Mouse (Mus musculus): ENCODE results near the gene Ppm1h. TPM values are rescaled to one million over a fixed set of nuclear protein-coding genes. Genes with fewer than 3 reads are reported as not detected.

Gene Ppm1h
- polyA plus RNA-seq, 1 experiment from 2014 or later: 11.8 TPM

DNA sequence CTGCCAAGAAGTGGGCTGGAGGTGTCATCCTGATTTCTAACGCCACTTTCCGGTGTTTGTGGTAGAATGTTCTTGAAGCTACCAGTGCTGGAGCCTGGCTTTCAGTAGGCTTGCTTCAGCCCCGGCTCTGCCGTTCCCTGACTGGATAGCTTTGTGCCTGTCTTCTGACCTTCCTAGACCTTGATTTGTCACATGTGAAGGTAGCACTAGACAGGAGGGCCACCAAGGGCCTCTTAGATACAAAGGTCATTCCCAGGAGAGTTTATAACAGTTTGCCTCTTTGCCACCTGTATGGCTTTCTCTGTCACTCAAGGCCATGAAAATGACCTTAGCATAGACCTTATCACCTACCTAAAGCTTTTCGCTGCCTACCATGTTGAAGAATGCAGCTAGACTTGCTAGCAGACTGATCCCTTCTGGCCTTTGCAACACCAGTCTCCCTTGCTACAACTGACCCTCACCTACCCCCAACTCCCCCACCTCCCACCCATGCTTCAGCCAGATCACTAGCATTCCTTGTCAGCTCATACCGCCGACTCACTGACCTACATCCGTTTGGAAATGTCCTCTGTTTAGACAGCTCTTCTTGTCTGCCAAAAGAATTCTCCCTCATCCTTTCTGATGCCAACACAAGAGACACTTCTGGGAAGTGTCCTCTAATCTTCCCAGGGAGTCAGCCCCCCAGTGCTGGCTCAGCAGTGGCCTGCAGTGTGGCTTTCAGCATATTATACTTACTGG, 180.5 kb downstream of the Ppm1h start:
- no peaks in the 10 kb centered on the region for H3K9me3 ChIP-seq (replicated peaks)

DNA sequence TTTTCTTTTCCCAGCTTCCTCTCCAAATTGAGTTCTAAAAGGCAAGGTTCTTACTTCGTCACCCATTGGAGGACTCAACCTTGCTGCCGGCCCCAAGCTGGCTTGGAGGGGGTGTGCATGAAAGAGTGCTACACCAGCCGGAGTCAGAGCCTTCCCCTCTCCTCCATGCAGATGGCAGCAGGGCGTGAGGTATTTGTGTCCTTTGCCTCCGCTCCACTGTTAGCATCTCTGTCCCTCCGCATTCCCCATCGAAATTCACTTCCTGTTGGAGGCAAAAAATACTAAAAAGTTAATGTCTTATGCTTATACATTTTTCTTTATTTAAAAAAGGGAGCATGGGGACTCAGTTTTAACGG, 181.1 kb downstream of the Ppm1h start:
- H3K4me1 ChIP-seq: peaks cover 15% of the 10 kb centered on the region
- no peak for ATAC-seq (ENCODE audit: low FRiP score)
- H3K27ac ChIP-seq: no peak overlapping the region
- no peaks in the 10 kb centered on the region for H3K9me3 ChIP-seq (replicated peaks)
- WGBS: 61% methylated on average over 8 of the region's 8 CpGs
- H3K27me3 ChIP-seq: no peaks in the 10 kb centered on the region
- H3K4me2 ChIP-seq (replicated peaks): no peak overlapping the region
- no peak overlapping the region for H3K4me3 ChIP-seq
- no peak overlapping the region for H3K9ac ChIP-seq
- H3K36me3 ChIP-seq: no peaks in the 10 kb centered on the region

More for the DNA sequence above, 180.5 kb downstream of the Ppm1h start:
- Histone ChIP-seq H3K4me3 (no peak overlapping the region), H3K27me3 (no peaks in the 10 kb centered on the region), H3K9ac (no peak overlapping the region), H3K36me3 (no peaks in the 10 kb centered on the region), H3K4me1 (peaks cover 15% of the 10 kb centered on the region), H3K27ac (no peak overlapping the region), H3K4me2 (replicated peaks) (no peak overlapping the region)
- ATAC-seq (ENCODE audit: low FRiP score): no peak
- 80% methylated on average over 8 of the region's 8 CpGs for WGBS

DNA sequence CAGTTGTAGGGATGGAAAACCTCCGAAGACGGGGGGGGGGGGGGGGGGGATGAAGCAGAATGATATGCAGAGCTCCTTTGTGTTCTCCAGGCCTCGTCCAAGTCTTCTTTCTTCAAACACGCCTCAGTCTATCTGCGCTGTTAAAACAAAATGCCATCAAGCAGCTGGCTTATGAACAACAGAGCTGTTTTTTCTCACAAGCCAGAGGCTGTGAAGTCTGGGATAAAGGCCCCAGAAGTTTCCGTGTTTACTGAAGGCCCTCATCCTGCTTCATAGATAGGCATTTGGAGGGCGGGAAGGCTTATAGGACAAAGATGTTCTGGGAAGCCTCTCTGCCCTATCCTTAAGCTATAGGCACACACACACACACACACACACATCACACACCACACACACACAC, 181.5 kb downstream of the Ppm1h start:
- ATAC-seq (ENCODE audit: low FRiP score): no peak
- peaks cover 13% of the 10 kb centered on the region for H3K4me1 ChIP-seq
- H3K27ac ChIP-seq: no peak overlapping the region
- H3K27me3 ChIP-seq: no peaks in the 10 kb centered on the region
- H3K4me2 ChIP-seq (replicated peaks): no peak overlapping the region
- no peaks in the 10 kb centered on the region for H3K9me3 ChIP-seq (replicated peaks)
- no peak overlapping the region for H3K9ac ChIP-seq
- WGBS: 55% methylated on average over 5 of the region's 7 CpGs
- no peaks in the 10 kb centered on the region for H3K36me3 ChIP-seq
- no peak overlapping the region for H3K4me3 ChIP-seq

DNA sequence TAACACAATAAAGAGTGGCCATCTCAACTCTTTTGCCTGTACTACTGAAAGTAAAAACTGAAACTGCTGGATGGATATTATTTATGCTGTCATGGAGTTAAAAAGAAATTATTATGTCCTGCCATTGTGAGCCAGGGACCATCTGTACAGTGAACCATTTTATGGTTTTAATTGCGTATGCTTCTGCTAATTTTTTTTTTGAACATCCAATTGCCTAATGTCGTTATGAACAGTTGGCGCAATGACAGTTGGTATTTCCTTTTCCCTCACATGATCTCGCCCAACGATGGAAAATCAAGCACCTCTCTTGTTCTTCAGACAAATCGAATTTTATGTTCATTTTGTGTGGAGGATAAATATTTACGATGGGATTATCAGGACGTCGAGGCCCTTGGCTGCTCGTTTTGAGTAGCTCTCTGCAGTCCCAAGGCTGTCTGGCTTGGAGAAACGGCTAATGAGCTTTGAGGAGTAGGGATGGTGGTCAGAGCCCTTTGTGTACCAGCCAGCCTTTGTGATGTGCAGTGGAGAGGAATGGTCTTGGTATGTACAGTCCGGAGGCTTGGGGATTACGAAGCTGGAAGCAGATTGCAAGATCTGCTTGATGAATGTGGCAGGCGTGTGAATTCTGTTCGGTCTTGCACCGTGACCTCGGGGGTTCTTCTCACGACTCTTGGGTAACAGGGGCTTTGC, 183.3 kb downstream of the Ppm1h start:
- no peaks in the 10 kb centered on the region for H3K9me3 ChIP-seq (replicated peaks)
- WGBS: 77% methylated on average over 18 of the region's 18 CpGs
- H3K27ac ChIP-seq: peak overlapping the region; percentile 64; the same call in 1 of the 2 replicates

DNA sequence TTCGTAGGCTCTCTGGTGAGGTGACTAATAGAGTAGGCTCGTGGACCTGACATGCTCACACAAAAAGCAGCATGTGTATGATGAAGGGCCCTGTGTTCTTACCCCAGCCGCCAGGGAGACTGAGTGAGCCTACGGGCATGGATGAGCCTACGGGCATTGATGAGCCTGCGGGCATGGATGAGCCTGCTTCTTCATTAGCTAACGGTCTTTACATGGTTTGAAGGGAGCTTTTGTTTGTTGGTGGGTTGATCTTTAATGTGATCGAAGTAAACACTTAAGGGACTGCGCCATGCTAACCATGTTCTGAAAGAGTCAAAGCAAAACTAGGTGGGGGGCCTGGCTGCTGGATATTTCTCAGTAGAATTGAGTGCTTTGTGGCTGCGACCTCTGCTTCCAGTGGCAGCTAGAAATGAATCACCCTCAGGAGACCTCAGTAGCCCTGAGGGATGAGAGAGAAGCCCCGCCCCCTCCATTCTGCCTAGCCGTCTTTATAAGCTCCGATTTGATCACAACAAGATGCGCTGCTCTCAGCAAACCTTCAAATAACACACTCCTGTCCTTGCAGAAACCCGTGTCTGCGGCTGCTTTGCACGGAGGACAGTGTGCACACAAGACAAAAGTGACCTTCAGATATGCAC, 183.9 kb downstream of the Ppm1h start:
- 76% methylated on average over 17 of the region's 17 CpGs for WGBS
- Histone ChIP-seq H3K9ac (no peak overlapping the region), H3K4me3 (no peak overlapping the region), H3K27ac (peak overlapping the region; percentile 64), H3K27me3 (no peaks in the 10 kb centered on the region), H3K9me3 (replicated peaks) (no peaks in the 10 kb centered on the region), H3K4me2 (replicated peaks) (no peak overlapping the region), H3K4me1 (peaks cover 9% of the 10 kb centered on the region), H3K36me3 (no peaks in the 10 kb centered on the region)
- ATAC-seq (ENCODE audit: low FRiP score): peak; percentile 37

More for the DNA sequence above, 183.3 kb downstream of the Ppm1h start:
- H3K4me2 ChIP-seq (replicated peaks): no peak overlapping the region
- no peaks in the 10 kb centered on the region for H3K27me3 ChIP-seq
- ATAC-seq (ENCODE audit: low FRiP score): peak; percentile 30
- H3K9ac ChIP-seq: no peak overlapping the region
- H3K4me3 ChIP-seq: no peak overlapping the region
- no peaks in the 10 kb centered on the region for H3K36me3 ChIP-seq
- H3K4me1 ChIP-seq: peaks cover 9% of the 10 kb centered on the region

DNA sequence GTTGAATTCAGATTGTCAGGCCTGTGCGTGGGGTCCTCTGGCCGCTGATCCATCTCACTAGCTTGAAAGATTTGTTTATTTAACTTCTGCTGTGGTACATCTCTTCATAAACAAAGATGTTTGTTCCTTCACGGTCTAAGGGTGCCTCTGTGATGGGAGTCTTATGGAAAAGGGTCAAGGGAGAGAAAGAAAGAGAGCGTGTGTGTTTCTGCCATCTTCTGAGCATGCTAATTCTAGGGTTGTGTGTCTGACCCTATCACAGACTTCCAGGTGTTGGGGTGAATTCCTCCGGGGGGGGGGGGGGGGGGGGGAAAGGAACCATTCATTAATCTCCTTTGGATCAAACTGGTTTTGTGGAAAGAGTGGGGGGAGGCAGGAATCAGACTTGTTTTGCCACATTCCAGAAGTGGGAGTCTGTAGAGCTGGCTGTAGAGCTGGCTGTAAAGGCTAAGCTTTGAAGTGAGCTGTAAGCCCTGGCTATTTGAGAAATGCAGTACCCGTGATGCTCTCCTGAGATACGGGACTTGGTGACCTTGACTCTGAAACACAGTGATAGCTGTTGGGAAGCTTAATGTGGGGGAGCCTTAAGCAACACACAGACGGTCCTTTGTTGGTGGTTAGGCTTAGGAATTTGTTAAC, 191.4 kb downstream of the Ppm1h start:
- Histone ChIP-seq H3K27ac (peak overlapping the region; percentile 26; the same call in 1 of the 2 replicates), H3K36me3 (no peaks in the 10 kb centered on the region), H3K4me3 (no peak overlapping the region), H3K9ac (no peak overlapping the region), H3K4me1 (no peaks in the 10 kb centered on the region; the same call in 1 of the 2 replicates), H3K9me3 (replicated peaks) (no peaks in the 10 kb centered on the region), H3K4me2 (replicated peaks) (no peak overlapping the region), H3K27me3 (no peaks in the 10 kb centered on the region)
- WGBS: 66% methylated on average over 7 of the region's 8 CpGs
- no peak; the same call in 1 of the 2 replicates for ATAC-seq (ENCODE audit: low FRiP score)

DNA sequence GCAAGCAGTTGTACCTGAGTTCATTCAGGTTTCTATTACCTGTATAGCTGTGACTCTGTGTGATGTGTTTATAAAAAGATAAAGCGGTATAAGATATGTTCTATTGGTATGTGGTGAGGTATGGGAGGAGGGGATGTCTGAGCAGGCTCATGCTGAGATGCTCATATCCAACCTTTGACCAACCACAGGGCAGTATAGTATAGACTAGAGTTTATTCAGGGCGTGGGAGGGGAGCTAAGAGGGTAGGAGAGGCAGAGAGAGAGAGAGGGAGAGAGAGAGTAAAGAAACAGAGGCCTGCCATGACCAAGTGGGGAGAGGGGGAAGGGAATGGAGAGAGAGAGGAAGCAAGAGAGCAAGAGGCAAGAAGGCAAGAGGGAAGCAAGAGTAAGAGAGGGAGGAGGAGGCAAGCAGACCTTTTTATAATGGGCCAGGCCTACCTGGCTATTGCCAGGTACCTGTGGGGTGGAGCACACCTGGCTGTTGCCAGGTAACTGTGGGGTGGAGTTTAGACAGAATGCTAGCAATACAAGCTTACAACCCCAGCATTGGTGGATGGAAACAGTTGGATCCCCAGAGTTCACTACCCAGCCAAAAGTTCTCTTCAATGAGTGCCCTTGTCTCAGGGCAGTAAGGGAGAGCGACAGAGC, 192.4 kb downstream of the Ppm1h start:
- Histone ChIP-seq H3K9ac (no peak overlapping the region), H3K9me3 (replicated peaks) (no peaks in the 10 kb centered on the region), H3K27me3 (no peaks in the 10 kb centered on the region), H3K4me1 (no peaks in the 10 kb centered on the region; the same call in 1 of the 2 replicates), H3K36me3 (no peaks in the 10 kb centered on the region), H3K4me3 (no peak overlapping the region), H3K4me2 (replicated peaks) (no peak overlapping the region), H3K27ac (0 out of 2 replicates have a peak overlapping the region, but pooled peaks have one; percentile 26)
- WGBS: 77% methylated on average over 3 of the region's 3 CpGs
- no peak for ATAC-seq (ENCODE audit: low FRiP score)

DNA sequence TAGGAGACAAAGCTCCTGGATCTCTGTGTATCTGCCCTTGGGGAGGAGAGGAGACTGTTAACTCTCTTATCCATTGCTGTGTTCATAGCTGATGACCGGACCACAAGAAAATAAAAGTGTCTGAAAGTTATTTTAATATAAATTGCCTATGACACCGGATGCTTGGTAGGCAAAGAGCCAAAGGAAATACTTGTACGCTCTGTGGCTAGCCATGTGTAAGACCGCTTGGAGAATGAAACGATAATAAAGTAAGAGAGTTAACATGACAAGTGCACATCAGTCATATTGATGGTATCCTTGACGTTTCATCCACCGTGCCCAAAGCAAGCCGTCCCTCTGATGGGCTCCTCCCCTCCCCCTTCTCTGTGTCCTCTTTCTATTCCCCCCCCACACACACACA, 194.2 kb downstream of the Ppm1h start:
- no peaks in the 10 kb centered on the region for H3K27me3 ChIP-seq
- no peaks in the 10 kb centered on the region for H3K9me3 ChIP-seq (replicated peaks)
- H3K36me3 ChIP-seq: no peaks in the 10 kb centered on the region
- H3K4me3 ChIP-seq: no peak overlapping the region
- no peak for ATAC-seq (ENCODE audit: low FRiP score)
- H3K9ac ChIP-seq: no peak overlapping the region
- no peak overlapping the region for H3K27ac ChIP-seq
- 75% methylated on average over 8 of the region's 8 CpGs for WGBS
- no peak overlapping the region for H3K4me2 ChIP-seq (replicated peaks)
- no peaks in the 10 kb centered on the region; the same call in 1 of the 2 replicates for H3K4me1 ChIP-seq

DNA sequence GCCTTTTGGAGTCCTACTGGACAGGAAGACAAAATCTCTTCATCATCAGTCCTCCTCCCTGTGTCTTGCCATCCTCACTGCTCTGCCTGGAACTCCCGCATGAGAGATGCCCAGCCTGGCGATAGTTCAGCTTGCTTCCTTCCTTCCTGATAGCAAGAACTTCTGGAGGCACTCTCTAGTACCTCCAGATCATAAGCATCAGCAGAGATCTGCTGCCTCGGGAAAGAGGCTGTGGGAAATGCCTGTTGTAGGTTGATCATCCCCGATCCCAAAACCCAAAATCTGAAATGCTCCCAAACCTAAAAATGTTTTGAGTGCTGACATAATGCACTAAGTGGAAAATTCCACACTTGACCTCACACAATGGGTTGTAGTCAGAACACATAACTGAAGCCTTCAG, 198.4 kb downstream of the Ppm1h start:
- Histone ChIP-seq H3K4me2 (replicated peaks) (no peak overlapping the region), H3K27ac (no peak overlapping the region), H3K9me3 (replicated peaks) (no peaks in the 10 kb centered on the region), H3K4me3 (no peak overlapping the region), H3K36me3 (no peaks in the 10 kb centered on the region), H3K27me3 (no peaks in the 10 kb centered on the region), H3K4me1 (0 out of 2 replicates have a peak, but pooled peaks cover 5% of the 10 kb centered on the region), H3K9ac (no peak overlapping the region)
- ATAC-seq (ENCODE audit: low FRiP score): no peak
- 86% methylated on average over 4 of the region's 4 CpGs for WGBS

DNA sequence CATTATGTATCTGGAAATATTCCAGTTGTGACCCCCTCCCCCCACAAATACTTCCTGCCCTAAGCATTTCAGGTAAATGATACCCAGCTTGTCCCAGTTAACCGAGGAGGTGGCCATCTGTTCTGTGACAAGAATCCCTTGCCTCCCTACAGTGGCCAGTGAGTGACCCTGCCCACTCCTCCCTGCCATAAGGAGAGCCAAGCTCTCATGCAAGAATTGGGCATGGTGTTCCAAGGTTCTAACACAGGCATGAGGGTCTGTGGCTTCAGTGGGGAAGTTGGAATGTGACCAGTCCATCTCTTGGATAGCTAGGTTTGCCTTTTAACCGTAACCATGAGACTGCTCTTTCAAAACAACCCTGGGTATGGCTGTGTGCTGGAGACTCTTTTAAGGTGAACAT, 198.9 kb downstream of the Ppm1h start:
- ATAC-seq (ENCODE audit: low FRiP score): no peak
- no peak overlapping the region for H3K4me3 ChIP-seq
- H3K4me2 ChIP-seq (replicated peaks): no peak overlapping the region
- no peaks in the 10 kb centered on the region for H3K9me3 ChIP-seq (replicated peaks)
- H3K27me3 ChIP-seq: no peaks in the 10 kb centered on the region
- 74% methylated on average over 2 of the region's 2 CpGs for WGBS
- H3K9ac ChIP-seq: no peak overlapping the region
- H3K27ac ChIP-seq: no peak overlapping the region
- no peaks in the 10 kb centered on the region for H3K36me3 ChIP-seq
- peaks cover 7% of the 10 kb centered on the region; the same call in 1 of the 2 replicates for H3K4me1 ChIP-seq

DNA sequence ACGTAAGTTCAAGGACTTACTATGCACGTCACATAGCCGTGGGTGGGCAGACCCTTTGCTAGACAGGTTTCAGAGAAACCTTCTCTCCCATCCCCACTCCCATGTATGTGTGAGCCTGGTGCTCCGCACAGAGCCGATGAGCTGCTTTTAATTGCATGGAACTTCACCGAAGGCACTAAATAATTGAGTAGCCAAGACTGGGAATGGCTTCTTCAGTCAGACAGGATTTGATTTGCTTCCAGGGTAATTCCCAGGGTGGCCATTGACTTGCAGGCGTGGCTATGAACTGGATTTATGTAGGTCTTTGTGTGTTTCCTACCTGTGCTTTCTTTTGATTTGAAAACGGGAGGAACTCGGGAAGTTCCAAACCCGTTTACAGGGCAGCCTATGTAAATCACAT, 202.9 kb downstream of the Ppm1h start:
- Histone ChIP-seq H3K9ac (no peak overlapping the region), H3K9me3 (replicated peaks) (no peaks in the 10 kb centered on the region), H3K36me3 (no peaks in the 10 kb centered on the region), H3K4me3 (no peak overlapping the region), H3K4me2 (replicated peaks) (no peak overlapping the region), H3K4me1 (peaks cover 43% of the 10 kb centered on the region), H3K27me3 (no peaks in the 10 kb centered on the region), H3K27ac (peak overlapping the region; percentile 57; the same call in 1 of the 2 replicates)
- ATAC-seq (ENCODE audit: low FRiP score): no peak
- WGBS: 79% methylated on average over 10 of the region's 10 CpGs

DNA sequence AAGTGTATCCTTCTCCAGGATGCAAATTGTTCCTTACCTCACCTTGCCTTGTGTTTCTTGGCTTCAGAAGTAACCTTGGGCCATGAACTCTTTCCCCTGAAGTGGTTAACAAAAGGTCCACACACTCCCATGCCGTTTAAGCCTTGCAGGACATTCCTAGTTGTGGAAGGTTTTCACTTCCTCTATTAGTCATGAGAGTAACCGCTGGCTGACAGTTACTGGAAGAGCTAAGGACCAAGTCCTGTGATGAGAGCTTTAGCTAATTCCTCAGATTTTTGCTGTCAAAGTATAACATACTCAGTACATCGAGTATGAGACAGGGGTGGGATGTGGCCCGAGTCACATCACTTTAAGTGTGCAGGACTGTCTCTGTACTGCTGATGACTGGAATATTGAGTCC, 204.1 kb downstream of the Ppm1h start:
- Histone ChIP-seq H3K36me3 (no peaks in the 10 kb centered on the region), H3K4me3 (no peak overlapping the region), H3K27me3 (no peaks in the 10 kb centered on the region), H3K4me2 (replicated peaks) (no peak overlapping the region), H3K27ac (peak overlapping the region; percentile 94), H3K9me3 (replicated peaks) (no peaks in the 10 kb centered on the region), H3K4me1 (peaks cover 55% of the 10 kb centered on the region), H3K9ac (no peak overlapping the region)
- WGBS: 75% methylated on average over 4 of the region's 4 CpGs
- no peak for ATAC-seq (ENCODE audit: low FRiP score)

Data from hindbrain, embryonic 12.5 days (tissue).